Mouse (Mus musculus): ENCODE measurements around the gene Vti1a. TPM values are rescaled to one million over a fixed set of nuclear protein-coding genes. Genes with fewer than 3 reads are reported as not detected.
A peak's percentile ranks its signal among the peaks of the same experiment; 100 is the strongest.

Gene Vti1a
- 49.9 and 62.6 TPM in 2 replicates for total RNA-seq (2017)

DNA sequence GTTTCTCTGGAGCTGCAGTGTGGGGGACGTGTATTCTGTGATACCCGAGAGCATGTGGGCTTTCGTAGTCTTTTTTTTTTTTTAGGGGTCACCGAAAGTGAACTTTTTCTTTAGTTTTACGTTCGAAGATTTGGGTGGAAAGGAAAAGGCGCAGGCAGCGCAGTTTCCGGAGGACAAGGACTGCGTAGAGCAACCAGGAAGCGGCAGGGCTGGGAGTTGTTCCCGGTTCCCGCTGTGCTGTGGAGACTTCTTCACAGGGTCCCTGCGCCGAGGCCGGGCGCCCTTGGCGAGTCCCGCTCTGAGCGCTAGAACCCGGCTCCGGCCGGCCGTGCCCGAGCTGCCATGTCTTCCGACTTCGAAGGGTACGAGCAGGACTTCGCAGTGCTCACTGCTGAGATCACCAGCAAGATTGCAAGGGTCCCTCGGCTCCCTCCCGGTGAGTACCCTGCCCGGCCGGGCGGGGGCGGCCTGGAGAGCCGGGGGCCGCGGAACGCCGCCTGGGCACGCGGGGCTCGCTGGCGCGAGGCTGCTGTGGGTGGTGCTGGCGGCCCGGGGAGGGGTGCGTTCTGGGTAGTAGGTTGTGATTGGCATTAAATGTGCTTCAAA, at the start of gene Vti1a:
Gene Vti1a (plus strand): TSS at position 187 of the 606 bp plus-strand sequence.
- peak; percentile 89 for ATAC-seq (replicated peaks; ENCODE audit: low read depth, poor library complexity, severe bottlenecking)

DNA sequence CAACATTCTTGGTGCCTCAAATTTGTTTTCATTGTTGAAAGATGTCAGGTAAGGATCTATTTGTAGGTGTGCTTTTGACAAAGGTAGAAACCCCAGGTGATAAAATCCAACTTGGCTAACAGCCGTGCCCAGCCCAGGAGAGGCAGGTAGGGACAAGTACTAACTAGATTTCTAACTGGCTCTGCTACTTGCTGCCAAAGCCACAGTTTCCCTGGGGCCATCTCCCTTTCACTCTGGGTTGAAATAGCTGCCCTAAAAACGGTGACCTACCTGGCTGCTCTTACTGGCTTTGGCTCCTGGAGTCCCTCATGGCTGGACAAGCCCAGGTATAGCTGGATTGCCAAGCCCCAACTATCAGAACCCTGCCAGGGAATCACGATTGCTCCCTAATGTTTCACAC, 49.3 kb upstream of the Vti1a start:
- no peak for ATAC-seq (replicated peaks; ENCODE audit: low read depth, poor library complexity, severe bottlenecking)

DNA sequence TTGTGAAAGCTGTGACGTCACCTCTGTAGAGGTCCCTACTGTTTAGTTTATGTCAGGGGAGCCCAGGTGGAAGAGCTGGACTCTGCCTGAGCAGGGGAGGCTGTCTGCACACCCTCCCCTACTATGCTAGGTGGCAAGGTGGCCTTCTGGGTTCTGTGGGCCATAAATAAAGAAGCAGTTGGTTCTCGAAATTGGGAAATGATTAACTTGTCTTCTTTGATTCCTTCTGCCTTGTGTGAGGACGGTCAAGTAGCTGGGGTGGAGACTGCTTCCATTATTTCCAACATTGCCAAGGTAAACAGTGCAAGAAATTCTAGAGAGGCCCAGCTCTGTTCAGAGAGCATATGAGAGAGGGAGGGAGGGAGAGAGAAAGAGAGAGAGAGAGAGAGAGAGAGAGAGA, 47.9 kb upstream of the Vti1a start:
- no peak for ATAC-seq (replicated peaks; ENCODE audit: low read depth, poor library complexity, severe bottlenecking)

DNA sequence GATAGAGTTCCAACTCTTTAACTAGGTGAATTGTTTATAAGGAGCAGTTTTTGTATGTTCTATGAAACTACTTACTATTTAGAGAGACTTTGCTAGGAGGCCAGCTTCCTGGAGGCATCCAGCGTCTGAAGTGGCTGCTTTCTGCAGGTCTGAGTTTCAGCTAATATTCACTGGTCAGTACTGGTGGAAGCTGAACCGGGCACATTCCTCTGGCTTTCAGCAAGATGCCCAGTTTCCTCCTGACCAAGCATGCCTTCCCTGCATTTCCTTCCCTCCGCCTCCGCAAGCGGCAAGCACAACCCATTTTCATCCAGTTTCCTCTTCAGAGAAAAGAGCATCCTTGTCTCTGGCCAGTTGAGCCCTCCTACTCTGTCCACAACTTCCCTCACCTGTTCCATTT, 47.0 kb upstream of the Vti1a start:
- ATAC-seq (replicated peaks; ENCODE audit: low read depth, poor library complexity, severe bottlenecking): no peak

DNA sequence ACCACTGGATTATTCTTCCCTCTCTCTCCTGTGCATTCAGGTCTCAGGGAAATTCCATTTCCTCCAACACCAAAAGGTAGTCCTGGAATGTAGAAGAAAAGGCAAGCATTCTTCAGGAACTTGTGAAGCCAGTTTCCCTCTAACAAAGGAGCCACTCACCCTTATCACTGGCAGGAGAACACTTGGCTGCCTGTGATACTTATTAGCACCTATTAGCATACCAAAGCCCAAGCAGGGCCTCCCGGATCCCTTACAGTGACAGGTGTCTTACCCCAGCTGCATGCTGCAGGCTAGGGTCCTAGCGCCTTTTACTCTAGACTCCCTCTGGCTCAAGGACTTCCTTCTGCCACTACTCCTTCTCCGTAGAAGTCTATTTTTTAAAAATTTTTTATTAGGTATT, 44.6 kb upstream of the Vti1a start:
- ATAC-seq (replicated peaks; ENCODE audit: low read depth, poor library complexity, severe bottlenecking): no peak

DNA sequence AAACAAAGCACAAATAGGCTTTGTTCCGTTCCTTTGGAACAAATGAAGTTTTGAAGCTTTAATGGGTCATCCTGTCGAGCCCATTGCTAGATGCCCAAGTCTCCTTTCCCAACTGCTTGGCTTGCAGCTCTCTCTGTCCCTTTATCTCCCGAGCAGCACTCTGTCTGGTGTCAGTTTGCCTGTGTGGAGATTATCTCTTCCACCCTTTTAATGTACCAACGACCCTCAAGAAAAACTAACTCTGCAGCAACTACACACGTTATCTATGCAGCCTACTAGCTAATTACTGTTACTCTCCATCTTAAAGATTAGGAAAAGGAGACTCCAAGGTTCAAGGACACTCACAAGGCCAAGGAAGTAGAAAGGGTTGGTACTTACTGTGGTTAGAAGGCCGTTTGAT, 42.8 kb upstream of the Vti1a start:
- ATAC-seq (replicated peaks; ENCODE audit: low read depth, poor library complexity, severe bottlenecking): no peak

DNA sequence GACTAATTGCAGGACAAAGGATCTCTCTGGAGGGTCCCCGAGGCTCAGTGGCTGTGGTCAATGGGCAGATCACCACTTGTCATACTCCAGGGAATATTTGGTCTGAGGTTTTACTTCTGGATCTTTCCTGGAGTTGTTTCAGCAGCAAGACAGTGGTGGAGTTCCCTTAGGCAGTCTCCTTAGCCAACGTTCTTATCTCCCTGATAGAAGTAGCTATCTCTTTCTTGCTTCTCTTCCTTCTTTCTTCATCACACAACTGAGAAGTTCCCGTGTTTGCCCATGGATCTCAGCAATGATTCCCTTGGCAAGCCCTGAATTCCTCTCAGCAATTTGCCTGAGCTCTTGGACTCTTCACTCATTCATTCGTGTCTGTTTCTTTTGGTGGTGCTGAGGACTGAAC, 40.0 kb upstream of the Vti1a start:
- ATAC-seq (replicated peaks; ENCODE audit: low read depth, poor library complexity, severe bottlenecking): no peak

DNA sequence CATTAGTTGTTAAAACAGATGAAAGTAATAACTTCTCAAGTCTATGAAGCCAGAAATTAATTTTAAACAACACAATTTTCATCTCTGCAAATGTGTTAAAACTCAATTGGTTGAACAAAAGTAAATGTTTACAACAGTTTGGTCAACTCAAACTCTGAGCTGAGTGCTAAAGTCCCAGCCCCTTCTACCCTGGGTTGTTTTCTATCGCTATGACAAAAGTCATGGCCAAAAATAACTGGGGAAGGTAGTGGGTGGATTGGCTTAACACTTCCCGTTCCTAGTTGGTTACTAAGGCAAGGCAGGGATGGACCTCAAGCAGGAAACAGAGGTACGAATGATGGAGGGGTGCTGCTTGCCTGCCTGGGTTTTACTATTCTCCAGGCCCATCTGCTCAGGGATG, 39.3 kb upstream of the Vti1a start:
- no peak for ATAC-seq (replicated peaks; ENCODE audit: low read depth, poor library complexity, severe bottlenecking)

DNA sequence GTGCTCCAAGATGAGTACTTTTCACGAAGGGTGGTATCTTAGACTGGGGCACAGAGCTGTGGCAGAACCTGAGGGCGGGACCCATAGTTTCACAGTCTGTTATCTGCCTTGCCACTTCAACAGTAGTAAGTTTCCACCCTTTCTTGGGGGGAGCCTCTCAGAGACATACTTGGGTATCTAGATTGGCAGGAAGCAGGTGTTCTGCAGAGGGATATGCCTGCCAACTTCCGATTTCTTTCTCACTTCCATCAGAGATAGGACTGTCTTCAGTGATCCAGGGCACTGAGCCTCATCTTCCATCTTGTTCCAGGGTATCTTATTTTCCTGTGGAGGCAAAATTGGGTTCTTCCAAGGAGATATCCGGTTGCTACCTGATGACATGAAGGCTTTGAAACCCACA, 32.0 kb upstream of the Vti1a start:
- peak; percentile 97 for ATAC-seq (replicated peaks; ENCODE audit: low read depth, poor library complexity, severe bottlenecking)

DNA sequence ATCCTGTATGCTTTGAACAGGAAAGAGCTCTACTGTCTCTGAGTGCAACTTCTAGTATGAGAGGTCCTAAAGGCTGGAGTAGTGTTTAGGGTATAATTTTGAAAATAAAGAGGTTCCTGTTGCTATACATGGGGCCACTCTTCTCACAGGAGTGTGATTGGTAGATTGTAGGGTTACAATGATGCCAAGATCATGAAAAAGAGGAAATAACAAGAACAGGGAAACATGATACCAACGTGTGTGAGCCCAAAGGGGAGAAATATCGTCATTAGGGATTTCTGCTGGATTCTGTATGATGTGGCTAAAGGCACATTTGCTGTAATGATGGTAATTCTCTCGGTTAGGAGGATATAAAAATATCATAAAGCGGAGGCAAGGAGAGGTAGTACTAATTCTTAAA, 30.1 kb upstream of the Vti1a start:
- no peak for ATAC-seq (replicated peaks; ENCODE audit: low read depth, poor library complexity, severe bottlenecking)

DNA sequence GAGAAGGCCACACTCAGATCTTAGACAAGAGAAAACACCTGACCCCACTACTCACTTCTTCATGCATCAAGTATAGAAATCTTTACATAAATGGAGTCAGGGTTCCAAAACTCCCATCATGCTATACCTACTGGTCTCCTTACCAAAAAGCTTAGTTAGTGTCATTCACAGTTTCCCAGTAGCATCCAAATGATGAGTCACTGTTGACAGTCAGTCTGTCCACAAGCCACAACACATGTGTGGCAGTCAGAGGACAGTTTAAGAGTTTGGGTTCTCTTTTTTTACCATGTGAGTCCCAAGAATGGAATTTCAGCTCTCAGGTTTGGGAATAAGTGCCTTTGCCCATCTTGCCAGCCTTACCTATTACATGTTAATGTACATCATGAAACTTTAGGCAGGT, 27.1 kb upstream of the Vti1a start:
- ATAC-seq (replicated peaks; ENCODE audit: low read depth, poor library complexity, severe bottlenecking): no peak

DNA sequence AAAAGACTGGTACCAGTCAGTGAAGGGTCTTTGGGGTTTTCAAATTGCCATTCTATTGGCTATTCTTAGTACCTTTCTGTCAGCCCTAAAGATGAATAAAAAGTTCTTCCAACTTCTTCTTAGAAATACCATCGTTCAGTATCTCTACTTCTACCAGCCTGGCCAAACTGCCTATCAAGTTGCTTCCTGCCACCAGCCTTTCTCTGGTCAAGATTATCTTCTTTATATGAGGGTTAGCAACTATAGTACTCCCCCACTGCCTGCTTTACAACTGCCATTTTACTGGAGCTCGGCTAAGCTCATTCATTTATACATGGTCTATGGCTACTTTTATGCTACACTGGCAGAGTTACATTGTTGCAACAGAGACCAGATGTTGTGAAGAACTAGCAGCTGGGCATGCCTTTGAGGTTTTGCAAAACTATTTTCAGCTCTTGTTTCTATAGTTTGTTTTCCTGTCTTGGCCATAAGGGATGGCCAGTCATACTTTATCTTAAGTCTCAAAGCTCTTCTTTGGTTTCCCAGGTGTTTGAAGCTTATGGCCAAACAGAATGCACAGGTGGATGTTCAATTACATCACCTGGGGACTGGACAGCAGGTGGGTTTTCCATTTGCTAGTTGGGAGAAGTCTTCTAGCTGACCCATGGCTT, 25.3 kb upstream of the Vti1a start:
- ATAC-seq (replicated peaks; ENCODE audit: low read depth, poor library complexity, severe bottlenecking): no peak

DNA sequence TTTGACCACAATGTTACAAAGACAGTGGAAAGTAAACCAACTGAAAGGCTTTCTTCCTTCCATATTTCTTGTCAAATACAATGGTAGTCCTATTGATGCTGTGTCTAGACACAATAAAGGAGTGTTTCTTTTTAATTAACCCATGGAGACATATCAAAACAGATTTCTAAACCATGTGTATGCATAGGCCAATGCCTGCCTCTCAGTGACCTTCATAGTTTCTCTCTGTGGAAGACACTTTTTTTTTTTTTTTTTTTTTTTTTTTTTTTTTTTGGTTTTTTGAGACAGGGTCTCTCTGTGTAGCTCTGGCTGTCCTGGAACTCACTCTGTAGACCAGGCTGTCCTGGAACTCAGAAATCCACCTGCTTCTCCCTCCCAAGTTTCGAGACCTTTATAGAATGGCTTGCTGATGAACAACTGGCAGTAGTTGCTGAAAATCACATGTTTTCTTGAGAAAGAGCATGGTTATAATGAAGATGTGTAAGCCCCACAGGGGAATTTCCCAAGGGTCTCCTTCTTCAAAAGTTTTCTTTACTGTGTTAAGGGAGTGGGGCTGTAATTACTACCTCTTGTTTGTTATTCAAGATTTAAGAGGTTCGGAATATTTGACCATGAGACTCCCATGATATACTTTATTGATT, 23.8 kb upstream of the Vti1a start:
- ATAC-seq (replicated peaks; ENCODE audit: low read depth, poor library complexity, severe bottlenecking): no peak

DNA sequence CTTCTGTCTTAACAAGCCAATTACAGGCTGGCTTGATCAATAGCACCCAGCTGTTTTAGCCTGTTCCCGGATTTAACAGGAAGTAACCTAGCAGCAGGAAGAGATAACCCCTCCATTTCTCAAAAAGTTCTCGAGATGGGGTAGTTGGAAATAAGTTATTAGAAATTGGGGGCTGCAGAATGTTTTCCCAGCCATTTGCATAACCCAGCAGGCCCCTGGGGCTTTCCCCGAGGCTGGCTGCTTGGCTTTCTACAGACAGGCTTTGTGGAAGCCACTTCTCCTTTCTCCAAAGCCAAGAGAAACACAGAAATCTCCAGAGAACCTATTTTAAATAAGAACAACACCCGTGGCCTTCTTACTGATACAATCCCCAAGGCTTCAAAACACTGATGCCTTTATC, 22.9 kb upstream of the Vti1a start:
- no peak for ATAC-seq (replicated peaks; ENCODE audit: low read depth, poor library complexity, severe bottlenecking)

DNA sequence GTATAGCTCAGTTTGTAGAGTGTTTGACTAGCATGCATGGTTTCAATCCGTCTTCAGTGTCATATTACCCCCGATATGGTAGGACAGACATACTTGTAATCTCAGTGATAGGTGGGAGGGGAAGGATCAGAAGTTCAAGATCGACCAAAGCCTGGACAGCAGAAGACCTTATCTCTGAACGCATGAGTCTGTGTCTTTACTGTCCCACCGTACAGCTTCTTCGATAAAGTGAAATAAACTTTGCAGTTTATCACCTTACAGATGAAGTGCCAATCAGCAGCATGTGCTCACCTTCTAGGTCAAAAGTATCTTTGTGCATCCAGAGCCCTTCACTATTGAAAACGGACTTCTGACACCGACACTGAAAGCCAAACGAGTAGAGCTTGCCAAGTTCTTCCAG, 21.0 kb upstream of the Vti1a start:
- ATAC-seq (replicated peaks; ENCODE audit: low read depth, poor library complexity, severe bottlenecking): no peak

DNA sequence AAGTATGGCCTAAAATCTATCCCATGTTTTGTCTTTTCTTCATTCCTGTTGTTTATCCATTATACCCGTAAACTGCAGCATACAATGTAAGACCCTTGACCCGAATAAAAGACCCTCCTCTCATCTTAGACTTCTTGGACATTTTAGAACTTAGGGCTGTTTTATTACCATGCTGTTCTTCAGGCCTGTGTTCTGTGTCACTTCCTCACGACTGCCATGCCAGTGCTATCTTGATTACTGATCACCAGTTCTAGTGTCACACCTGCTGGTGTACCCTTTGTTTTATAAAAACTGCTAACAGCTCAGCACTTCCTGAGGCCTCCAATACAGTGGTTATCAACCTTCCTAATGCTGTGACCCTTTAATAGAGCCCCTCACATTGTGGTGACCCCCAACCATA, 20.5 kb upstream of the Vti1a start:
- ATAC-seq (replicated peaks; ENCODE audit: low read depth, poor library complexity, severe bottlenecking): no peak

DNA sequence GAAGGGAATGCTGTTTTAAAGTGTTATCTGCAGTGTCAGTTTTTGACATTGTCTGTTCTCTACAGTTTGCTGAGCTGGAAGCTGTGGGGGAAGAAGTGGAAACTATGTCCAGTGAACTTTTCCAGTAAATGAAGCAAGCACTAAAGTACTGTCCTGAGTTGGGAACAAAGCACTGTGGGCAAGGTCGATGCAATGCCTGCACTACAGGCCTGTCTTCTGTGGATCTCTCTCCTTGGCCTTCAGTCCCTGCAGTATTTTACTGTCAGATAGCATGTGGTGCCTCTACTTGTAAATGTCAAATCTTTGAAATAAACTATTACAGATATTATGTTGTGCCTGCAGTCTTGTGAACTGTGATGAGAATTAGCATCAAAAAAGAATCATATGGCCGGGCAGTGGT, 19.8 kb upstream of the Vti1a start:
- no peak for ATAC-seq (replicated peaks; ENCODE audit: low read depth, poor library complexity, severe bottlenecking)

DNA sequence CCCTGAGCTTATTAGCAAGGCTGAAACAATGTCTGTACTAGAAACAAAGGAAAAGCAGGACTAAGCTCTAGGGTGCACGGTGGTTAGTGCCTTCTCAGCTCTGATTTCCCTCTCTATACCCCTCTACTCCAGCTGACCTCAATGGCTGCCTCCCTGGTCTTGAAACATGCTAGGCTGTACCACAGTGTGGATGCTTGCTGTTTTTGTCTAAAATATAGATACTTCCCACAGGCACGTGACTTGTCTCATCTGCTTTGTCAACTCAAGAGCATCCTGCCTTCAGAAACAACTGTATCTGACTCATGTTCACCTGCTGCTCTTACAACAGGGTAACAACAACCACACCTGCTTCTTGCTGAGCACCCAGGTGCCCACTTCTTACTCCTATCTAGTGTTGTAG, 18.6 kb upstream of the Vti1a start:
- no peak for ATAC-seq (replicated peaks; ENCODE audit: low read depth, poor library complexity, severe bottlenecking)

DNA sequence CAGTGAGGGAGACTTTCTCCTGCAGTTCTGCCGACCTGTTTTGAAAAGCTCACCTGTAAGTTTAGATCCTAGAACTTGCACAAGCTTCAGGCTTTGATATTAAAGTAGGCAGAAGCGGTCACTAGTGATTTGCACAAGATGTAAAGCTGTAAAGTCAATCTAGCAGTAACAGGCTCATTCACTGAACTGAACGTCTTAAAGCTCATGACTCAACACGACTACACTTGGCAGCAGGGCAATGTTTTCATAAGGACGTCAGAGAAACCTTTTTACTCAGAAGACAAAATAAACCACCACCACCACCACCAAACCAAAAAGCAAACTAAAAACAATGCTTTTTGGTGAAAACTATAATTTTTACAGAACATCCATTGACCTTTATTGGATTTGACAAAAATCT, 18.1 kb upstream of the Vti1a start:
- no peak for ATAC-seq (replicated peaks; ENCODE audit: low read depth, poor library complexity, severe bottlenecking)

DNA sequence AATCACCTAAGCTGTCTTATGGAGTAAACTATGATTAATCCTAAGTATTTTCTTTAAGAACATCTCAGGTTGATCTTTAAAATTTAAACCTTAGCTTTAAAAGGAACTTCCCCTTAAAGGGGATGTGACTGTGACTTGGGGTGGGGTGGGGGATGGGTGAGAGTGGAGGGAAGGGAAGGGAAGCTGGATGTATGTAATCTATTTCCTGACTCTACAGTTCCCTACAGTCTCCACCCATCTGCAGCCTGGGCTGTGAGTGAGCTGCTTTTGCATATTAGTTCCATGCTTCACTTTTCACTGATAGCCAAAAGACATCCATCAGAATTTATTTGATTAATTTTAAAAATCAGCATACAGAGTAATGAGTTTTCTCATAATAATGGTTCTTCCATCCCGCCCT, 16.7 kb upstream of the Vti1a start:
- 0 out of 2 replicates have a peak, but pooled peaks have one; percentile 62 for ATAC-seq (replicated peaks; ENCODE audit: low read depth, poor library complexity, severe bottlenecking)

DNA sequence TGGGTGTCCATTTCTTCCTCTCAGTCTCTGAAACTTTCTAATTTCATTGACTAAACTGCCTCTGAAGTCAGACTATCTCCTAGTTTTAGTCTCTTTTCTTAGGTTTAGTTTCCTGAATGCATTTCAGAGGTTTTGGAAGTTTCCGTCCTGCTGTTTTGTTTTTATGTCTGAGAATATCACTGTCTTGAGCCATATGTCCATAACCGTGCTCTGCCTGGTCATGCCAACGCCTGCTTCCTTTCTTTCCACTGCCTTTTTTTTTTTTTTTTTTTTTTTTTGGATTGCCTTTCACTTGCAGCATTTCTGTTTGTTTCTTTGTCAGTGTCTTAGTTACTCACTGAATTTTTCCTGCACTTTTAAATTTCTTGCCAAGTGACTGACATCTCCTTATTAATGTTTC, 15.6 kb upstream of the Vti1a start:
- no peak for ATAC-seq (replicated peaks; ENCODE audit: low read depth, poor library complexity, severe bottlenecking)

DNA sequence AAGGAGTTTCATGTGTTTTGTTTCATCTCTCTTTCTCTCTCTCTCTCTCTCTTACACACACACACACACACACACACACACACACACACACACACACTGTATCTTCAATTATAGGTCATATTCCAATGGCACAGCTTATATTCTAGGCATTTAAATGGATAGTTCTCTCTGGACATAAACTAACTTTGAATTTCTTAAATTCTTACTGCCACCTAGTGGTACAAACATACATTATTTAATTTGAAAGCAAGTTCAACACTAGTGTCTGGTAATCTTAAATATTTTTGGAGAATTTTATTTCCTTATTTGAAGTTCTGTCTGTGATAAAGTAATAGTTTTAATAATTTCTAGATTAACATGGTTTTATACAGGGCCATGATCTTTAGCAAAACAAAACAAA, 11.1 kb upstream of the Vti1a start:
- ATAC-seq (replicated peaks; ENCODE audit: low read depth, poor library complexity, severe bottlenecking): no peak; the same call in 1 of the 2 replicates
